Mouse (Mus musculus) splenic B cell, adult 2 months (primary cell): ENCODE measurements at regions not wholly inside any gene's neighbourhood (a gene's known extent, or its start where the extent isn't known, plus 50 kb on each side); places are given as distances from the start of the nearest gene placed in this dataset.

ENCODE experiments used
- DNase-seq: peaks from one replicate; pipeline ENCODE4 v3.0.0-alpha.2; 2011; ENCODE audit warnings: low read depth, low spot score
- H3K27me3 ChIP-seq: 2 replicates; pipeline ENCODE4 v1.6.1; 2012; ENCODE audit warnings: mild to moderate bottlenecking, low read length, moderate library complexity, mixed read lengths; ENCODE audit not compliant: control insufficient read depth, poor library complexity, insufficient read depth, severe bottlenecking
- H3K36me3 ChIP-seq: 2 replicates; pipeline ENCODE4 v1.6.1; 2012; ENCODE audit warnings: mild to moderate bottlenecking, low read length, moderate library complexity, mixed read lengths; ENCODE audit not compliant: control insufficient read depth, poor library complexity, insufficient read depth, severe bottlenecking

DNA sequence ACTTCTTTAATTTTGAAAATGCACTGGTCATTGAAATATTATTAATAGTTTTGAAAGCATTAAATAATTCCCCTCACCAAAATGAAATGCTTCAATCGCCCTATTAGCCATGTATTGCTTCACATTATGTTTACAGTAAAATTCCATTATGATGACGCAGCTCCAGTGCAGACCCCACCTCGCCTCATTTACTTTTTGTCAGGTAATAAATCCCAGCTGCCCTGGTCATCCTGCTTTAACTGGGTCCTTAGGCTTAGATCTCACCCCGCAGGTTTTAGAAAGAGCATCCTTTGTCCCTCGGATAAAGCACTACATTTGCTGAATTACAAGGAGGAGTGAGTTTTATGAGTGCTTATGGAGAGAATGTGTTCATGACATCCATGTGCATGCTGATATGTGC lies 2557.0 kb upstream of the Gm7489 start:
- no peaks in the 10 kb centered on the region for H3K36me3 ChIP-seq
- DNase-seq = no peak

DNA sequence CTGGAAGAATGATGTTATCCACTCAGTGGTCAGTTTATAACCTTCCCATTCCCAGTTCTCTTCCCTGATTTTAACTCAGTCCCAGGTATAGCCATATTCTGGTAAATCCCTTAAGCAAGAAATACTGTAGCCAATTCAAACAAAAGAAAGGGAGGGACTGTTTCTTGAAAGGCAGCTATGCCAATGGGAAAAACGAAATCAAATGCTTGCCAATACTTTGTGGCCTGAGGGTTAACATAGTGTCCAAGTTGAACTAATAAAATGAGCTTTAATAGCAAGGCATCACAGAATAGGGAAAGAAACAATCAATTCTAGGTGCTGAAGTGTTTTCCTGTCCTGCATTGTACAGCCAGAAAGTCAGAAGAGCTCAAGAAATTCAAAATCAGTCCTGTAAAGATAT lies 2548.3 kb upstream of the Gm7489 start:
- Histone ChIP-seq H3K27me3 (no peaks in the 10 kb centered on the region), H3K36me3 (no peaks in the 10 kb centered on the region)
- DNase-seq = no peak

More for the DNA sequence above, 2557.0 kb upstream of the Gm7489 start:
- no peaks in the 10 kb centered on the region for H3K27me3 ChIP-seq

DNA sequence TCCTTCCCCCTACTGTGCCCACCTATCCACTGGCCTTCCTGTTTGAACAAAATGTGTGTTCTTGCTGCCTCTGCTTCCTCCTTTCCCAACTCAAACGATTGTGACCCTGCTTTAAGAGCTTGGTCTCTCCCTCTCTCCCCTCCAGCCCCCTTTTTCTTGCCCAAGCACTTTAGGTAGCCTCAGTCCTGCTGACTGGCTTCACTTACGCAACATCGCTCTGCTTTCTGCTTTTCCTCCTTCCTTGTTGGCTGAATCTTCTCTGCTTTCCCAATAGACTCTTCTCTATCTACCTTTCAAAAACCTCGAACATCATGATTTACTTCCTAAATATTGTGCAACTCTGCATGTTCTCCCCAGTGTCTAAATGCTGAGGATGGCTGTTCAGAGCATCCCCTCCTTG lies 2538.4 kb upstream of the Gm7489 start:
- no peaks in the 10 kb centered on the region for H3K27me3 ChIP-seq
- no peak for DNase-seq
- no peaks in the 10 kb centered on the region for H3K36me3 ChIP-seq

GRCm38 (mm10) chr15:51363391-51363790 lies 2521.3 kb upstream of the Gm7489 start:
- Histone ChIP-seq H3K36me3 (no peaks in the 10 kb centered on the region), H3K27me3 (no peaks in the 10 kb centered on the region)
- DNase-seq = no peak

DNA sequence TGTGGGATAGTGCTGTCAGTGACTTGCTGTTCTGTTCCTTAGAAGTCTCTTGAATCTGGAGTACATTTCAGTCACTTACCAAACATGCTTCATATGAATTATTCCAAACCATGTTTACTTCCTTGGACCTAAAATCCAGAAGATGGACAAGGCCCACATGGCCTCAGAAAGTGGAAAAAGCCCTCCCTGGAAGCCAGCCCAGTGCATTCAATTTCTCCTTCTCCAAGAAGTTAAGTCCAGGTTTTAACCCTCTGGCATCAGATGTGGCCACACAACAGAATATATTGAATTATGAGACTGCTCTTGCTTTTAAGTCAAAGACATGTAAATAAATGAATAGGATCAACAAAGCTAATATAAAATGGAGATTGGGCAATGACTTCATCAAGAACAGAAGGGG lies 2513.5 kb upstream of the Gm7489 start:
- no peaks in the 10 kb centered on the region for H3K27me3 ChIP-seq
- DNase-seq = no peak
- H3K36me3 ChIP-seq = no peaks in the 10 kb centered on the region

GRCm38 (mm10) chr15:51390383-51390782 lies 2494.3 kb upstream of the Gm7489 start:
- no peak for DNase-seq

GRCm38 (mm10) chr15:51391352-51391751 lies 2493.4 kb upstream of the Gm7489 start:
- H3K27me3 ChIP-seq = no peaks in the 10 kb centered on the region
- no peaks in the 10 kb centered on the region for H3K36me3 ChIP-seq
- DNase-seq = no peak

More at GRCm38 (mm10) chr15:51390383-51390782, 2494.3 kb upstream of the Gm7489 start:
- H3K36me3 ChIP-seq = no peaks in the 10 kb centered on the region
- H3K27me3 ChIP-seq = no peaks in the 10 kb centered on the region

- no peaks in the 10 kb centered on the region for H3K36me3 ChIP-seq
- DNase-seq = no peak
- H3K27me3 ChIP-seq = no peaks in the 10 kb centered on the region
These were observed 2492.0 kb upstream of the Gm7489 start for GRCm38 (mm10) chr15:51392449-51393405.

DNA sequence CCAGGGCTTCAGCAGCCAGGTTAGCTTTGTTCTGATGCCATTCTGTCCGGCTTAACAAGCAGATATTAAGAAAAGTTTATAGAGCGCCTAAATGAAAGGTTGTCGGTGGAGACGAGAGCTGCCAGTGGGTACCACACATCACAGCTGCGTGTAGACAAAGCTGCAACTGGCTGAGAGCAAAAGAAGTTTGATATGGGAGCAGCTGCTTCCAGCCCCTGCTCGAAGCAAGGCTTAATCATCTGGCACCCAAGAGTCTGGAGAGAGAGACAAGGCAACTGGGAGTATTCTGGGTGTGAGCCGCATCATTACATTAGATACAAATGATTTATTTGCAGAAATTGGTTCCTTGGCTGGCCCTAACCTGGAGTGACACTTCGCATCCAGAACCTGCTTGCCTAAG lies 2488.7 kb upstream of the Gm7489 start:
- Histone ChIP-seq H3K36me3 (no peaks in the 10 kb centered on the region), H3K27me3 (no peaks in the 10 kb centered on the region)
- no peak for DNase-seq

DNA sequence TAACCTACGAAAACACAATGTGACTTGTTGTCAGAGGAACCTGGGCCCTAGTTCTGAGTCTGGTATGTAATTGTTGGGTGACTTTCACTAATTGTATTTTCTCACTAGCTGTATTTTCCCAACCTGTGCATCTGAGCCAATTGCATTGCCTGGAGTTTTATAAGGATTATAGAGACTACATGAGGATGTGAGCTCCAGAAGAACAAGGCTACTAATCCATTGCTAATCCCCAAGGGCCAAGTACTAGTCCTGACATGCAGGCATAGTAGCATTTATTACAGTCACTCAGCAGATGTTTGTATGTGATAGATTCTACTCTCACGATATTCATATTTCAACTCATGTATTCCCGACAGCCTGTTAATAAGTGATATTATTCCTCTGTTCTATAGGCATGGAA lies 2481.1 kb upstream of the Gm7489 start:
- H3K27me3 ChIP-seq = no peaks in the 10 kb centered on the region
- H3K36me3 ChIP-seq = no peaks in the 10 kb centered on the region
- no peak for DNase-seq

GRCm38 (mm10) chr15:51409791-51410308 lies 2474.9 kb upstream of the Gm7489 start:
- no peaks in the 10 kb centered on the region for H3K36me3 ChIP-seq
- H3K27me3 ChIP-seq = no peaks in the 10 kb centered on the region

GRCm38 (mm10) chr15:51411966-51412365 lies 2472.7 kb upstream of the Gm7489 start:
- H3K36me3 ChIP-seq = no peaks in the 10 kb centered on the region
- no peaks in the 10 kb centered on the region for H3K27me3 ChIP-seq
- no peak for DNase-seq

More at GRCm38 (mm10) chr15:51409791-51410308, 2474.9 kb upstream of the Gm7489 start:
- DNase-seq = no peak

DNA sequence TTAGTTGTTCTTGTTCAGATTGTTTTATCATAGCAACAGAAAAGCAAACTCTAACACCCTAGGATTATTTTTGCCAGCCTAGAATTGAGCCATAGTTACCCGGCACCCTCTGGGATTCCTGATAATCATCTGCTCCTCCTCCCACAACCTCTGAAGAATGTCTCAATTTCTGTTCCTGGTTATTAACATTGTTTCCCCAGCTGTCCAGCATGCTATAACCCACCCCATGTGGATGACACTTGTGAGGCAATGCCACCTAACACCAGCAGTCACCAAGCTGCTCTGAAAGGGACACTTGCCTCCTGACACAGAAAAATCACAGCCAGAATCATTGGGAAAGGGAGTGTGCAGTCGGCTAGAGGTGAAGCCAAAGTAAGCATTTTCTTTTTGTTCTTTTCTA lies 2442.1 kb upstream of the Gm7489 start:
- H3K27me3 ChIP-seq = no peaks in the 10 kb centered on the region
- H3K36me3 ChIP-seq = no peaks in the 10 kb centered on the region
- DNase-seq = no peak

- H3K36me3 ChIP-seq = no peaks in the 10 kb centered on the region
- no peak for DNase-seq
- no peaks in the 10 kb centered on the region for H3K27me3 ChIP-seq
These were observed 2414.8 kb upstream of the Gm7489 start for GRCm38 (mm10) chr15:51469895-51470294.

GRCm38 (mm10) chr15:51471143-51471542 lies 2413.6 kb upstream of the Gm7489 start:
- no peak for DNase-seq
- Histone ChIP-seq H3K36me3 (no peaks in the 10 kb centered on the region), H3K27me3 (no peaks in the 10 kb centered on the region)
